Mouse (Mus musculus): ENCODE measurements around the gene Meis1.

DNA sequence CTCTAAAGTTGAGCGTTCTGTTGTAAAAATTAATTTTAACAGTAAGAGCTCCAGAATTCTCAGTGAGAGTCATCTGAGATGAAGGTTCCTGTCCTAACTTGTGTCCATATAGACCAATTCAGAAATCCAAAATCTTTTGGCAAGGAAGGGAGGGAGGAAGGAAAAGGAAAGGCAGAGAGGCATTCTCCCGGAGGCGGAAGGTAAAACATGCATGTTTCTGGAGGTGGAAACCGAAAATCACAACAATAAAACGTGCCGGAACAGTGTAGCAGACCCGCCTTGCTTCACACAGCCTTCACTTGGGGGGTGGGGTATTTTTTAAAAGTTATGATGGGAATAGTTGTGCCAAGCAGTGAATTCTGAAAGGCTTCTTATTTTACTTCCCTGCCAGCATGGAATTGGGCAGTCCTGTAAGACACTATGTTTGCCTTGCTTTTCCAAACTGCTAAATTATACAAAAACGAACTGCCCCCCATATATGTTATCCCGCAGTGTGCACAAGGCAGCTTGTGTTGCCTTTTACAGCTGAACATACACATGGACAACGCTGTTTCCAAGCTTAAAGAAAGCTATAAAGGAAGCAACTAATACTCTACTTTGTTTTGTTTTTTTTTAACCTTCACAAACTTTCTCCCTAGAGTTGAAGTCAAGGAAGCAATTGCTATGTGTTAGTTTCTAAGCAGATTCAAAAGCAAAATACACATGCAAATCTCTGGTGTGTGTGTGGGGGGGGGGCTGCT lies 2.1 kb downstream of the Meis1 start:
- TF ChIP-seq EP300 (IDR thresholded peaks at IDR 0.05; ENCODE audit: insufficient read depth, low read depth, low read length) (no peak), CTCF (IDR thresholded peaks at IDR 0.05; ENCODE audit: low read depth, low read length) (no peak)
